Mouse (Mus musculus) E14TG2a.4 (cell line): ENCODE results near the gene Fam83e.

Source experiments
- H3K27me3 ChIP-seq: 2 replicates; pipeline ENCODE4 v1.6.1; 2014; ENCODE audit warnings: low read length, control low read depth; ENCODE audit not compliant: insufficient read depth
- H3K36me3 ChIP-seq: 2 replicates; pipeline ENCODE4 v1.6.1; 2014; ENCODE audit warnings: low read length, control low read depth; ENCODE audit not compliant: insufficient read depth
- H3K4me1 ChIP-seq: replicated peaks from 2 replicates; pipeline ENCODE4 v1.6.1; 2014; ENCODE audit warnings: low read depth, low read length, control low read depth
- H3K4me3 ChIP-seq: replicated peaks from 2 replicates; pipeline ENCODE4 v1.5.1; 2014; ENCODE audit warnings: mild to moderate bottlenecking, low read length
- H3K9me3 ChIP-seq: 2 replicates; pipeline ENCODE4 v1.6.1; 2014; ENCODE audit warnings: low read length, control low read depth
- CTCF ChIP-seq: conservative IDR thresholded peaks from 2 replicates; pipeline ENCODE4 v1.5.1; 2014; ENCODE audit warnings: low read length
- NANOG ChIP-seq: IDR thresholded peaks from 2 replicates; pipeline ENCODE4 v1.6.1; 2014; ENCODE audit warnings: borderline replicate concordance, low read length, mixed read lengths
- POU5F1 ChIP-seq: IDR thresholded peaks from 2 replicates; pipeline ENCODE4 v1.6.1; 2014; ENCODE audit warnings: low read length, borderline replicate concordance

Gene Fam83e

DNA sequence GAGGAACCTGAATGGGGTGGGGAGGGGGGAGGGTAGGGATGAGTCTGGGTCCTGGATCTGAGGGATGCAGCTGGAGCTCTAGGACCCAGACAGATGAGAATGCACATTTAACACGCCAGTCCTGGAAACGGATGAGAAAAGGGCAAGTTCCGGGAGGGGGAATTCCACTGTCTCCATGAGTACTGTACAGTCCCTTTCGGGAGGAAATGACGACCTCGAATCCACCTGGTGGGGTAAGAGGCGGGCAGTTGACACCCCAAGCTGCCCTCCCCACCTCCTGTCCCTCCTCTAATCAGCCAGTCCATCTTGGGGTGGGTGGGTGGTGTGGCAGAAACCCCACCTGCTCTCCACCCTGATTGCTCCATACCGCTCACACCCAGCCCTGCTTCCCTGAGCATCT, 45.0 kb downstream of the Fam83e start:
- Histone ChIP-seq H3K4me3 (0 out of 2 replicates have a peak overlapping the region, but pooled peaks have one; percentile 7), H3K9me3 (peaks cover 4% of the 10 kb centered on the region; the same call in 1 of the 2 replicates), H3K36me3 (no peaks in the 10 kb centered on the region), H3K4me1 (peaks cover 17% of the 10 kb centered on the region; the same call in 1 of the 2 replicates), H3K27me3 (peaks cover 4% of the 10 kb centered on the region; the same call in 1 of the 2 replicates)
- no peak for TF ChIP-seq POU5F1
- no peak for TF ChIP-seq CTCF
- no peak for TF ChIP-seq NANOG

DNA sequence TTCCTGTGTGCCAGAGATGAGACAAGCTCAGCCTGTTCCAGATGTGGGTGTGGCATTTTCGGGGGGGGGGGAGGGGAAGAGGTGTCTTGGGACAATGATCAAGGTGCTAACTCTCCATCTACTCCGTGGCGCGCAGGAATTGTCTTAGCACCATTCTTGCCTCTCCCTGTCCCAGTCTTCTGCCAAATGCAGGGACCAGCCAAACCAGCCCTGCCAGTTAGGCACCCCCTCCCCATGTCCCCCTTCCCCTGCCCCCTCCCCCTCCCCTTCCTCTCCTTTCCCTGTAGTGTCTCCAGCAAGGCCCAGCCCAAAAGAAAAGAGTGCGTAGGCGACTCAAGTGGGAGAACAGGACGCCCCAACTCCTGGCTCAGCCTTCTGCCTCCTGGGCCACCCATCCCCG, 45.8 kb downstream of the Fam83e start:
- no peak for TF ChIP-seq NANOG
- TF ChIP-seq POU5F1: no peak
- TF ChIP-seq CTCF: no peak
- Histone ChIP-seq H3K9me3 (peaks cover 4% of the 10 kb centered on the region; the same call in 1 of the 2 replicates), H3K4me3 (no peak overlapping the region)

DNA sequence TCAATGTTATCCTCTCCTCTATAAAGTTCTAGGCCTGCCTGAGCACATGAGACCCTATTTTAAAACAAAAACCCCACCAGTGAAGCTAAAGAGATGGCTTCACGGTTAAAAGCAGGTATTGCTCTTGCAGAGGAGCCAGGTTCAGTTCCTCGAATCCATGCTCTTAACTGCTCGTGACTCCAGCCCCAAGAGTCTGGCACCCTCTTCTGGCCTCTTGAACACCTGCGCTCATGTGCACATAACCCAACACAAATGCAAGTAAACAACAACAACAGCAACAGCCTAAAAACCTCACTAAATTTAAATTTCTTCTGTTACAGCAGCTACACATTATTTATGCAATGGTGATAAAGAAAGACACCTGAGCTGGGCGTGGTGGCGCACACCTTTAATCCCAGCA, 46.5 kb downstream of the Fam83e start:
- H3K4me3 ChIP-seq: no peak overlapping the region
- no peaks in the 10 kb centered on the region for H3K36me3 ChIP-seq
- peak; percentile 24; the same call in 1 of the 2 replicates for TF ChIP-seq CTCF
- no peak for TF ChIP-seq NANOG
- H3K4me1 ChIP-seq: peaks cover 20% of the 10 kb centered on the region; the same call in 1 of the 2 replicates
- H3K9me3 ChIP-seq: peaks cover 4% of the 10 kb centered on the region; the same call in 1 of the 2 replicates
- peaks cover 4% of the 10 kb centered on the region; the same call in 1 of the 2 replicates for H3K27me3 ChIP-seq

More for the DNA sequence above, 45.8 kb downstream of the Fam83e start:
- H3K4me1 ChIP-seq: peaks cover 20% of the 10 kb centered on the region; the same call in 1 of the 2 replicates
- H3K36me3 ChIP-seq: no peaks in the 10 kb centered on the region
- peaks cover 4% of the 10 kb centered on the region; the same call in 1 of the 2 replicates for H3K27me3 ChIP-seq

DNA sequence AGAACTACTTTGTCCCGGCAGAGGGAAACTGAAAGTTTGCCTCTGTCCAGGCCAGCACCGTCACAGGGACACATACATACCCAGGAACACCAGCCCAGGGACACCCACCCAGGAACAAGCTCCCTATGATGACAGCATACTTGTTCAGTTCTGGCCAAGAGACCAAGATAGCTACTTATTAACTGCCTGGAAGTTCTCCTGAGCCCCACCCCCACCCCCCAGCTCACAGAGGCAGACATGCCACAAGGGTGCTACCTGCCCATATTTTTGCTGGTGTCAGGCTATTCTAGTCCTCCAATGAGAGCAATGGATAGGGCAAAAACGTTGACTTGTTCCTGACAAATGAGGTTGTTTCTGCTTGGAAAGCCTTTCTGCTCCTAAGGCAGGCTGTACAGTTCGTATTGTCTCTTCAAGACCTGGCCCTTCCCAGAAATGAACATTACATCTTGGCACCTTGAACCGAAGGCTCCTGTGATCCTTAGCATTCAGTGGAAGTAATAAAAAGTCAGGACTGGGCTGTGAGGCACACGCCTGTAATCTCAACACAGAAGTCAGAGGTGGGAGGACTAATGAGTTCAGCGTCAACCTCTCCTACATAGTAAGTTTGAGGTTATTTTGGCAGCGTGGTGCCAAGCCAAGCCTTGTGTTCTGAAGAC, 49.5 kb downstream of the Fam83e start:
- H3K36me3 ChIP-seq: no peaks in the 10 kb centered on the region
- H3K27me3 ChIP-seq: peaks cover 14% of the 10 kb centered on the region; the same call in 1 of the 2 replicates
- H3K4me3 ChIP-seq: no peak overlapping the region
- H3K4me1 ChIP-seq: peaks cover 20% of the 10 kb centered on the region; the same call in 1 of the 2 replicates
- TF ChIP-seq POU5F1 (no peak), NANOG (no peak), CTCF (no peak)
- peaks cover 4% of the 10 kb centered on the region; the same call in 1 of the 2 replicates for H3K9me3 ChIP-seq

DNA sequence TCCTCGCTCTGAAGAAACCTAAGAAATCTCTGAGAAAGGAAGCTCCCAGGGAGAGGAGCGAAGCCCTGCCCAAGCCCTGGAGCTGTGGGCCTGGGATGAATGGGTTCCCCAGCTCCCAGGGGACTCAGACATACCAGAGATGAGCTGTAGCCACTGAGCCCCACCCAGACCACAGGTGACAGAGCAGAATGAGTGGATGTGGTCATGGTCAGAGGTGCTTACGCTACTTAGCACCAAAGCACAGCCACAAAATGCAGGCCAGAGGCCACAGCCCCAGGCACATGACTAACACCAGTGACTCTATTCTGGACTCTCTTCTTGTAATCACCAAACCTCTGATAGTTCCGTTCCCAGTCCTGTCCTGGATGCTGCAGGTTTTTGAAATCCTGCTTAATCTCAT, 50.1 kb downstream of the Fam83e start:
- H3K9me3 ChIP-seq: peaks cover 4% of the 10 kb centered on the region; the same call in 1 of the 2 replicates
- TF ChIP-seq POU5F1 (no peak), NANOG (no peak), CTCF (no peak)
- peaks cover 18% of the 10 kb centered on the region; the same call in 1 of the 2 replicates for H3K4me1 ChIP-seq
- peaks cover 19% of the 10 kb centered on the region for H3K27me3 ChIP-seq
- no peaks in the 10 kb centered on the region for H3K36me3 ChIP-seq
- no peak overlapping the region for H3K4me3 ChIP-seq

DNA sequence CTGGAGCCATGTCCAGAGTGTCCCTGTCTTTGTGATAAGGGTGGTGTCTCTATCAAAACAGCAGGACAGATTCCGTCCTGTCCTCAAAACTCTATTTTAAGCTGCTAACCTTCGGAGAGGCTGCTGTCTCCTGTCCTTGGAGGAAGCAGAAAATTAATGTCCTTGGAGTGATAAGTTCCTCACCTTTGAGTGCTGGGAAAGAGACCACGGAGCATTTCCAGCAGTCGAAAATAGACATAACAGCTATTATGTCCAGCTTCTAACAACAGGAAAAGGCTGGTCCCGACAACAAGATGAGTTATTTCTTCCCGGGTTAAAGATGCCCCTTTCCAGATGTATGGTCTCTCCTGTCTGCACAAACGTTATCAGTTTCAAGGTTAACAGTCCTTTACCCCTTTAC, 54.2 kb downstream of the Fam83e start:
- no peaks in the 10 kb centered on the region for H3K36me3 ChIP-seq
- H3K4me1 ChIP-seq: peaks cover 17% of the 10 kb centered on the region
- H3K27me3 ChIP-seq: peaks cover 22% of the 10 kb centered on the region
- H3K9me3 ChIP-seq: no peaks in the 10 kb centered on the region
- no peak overlapping the region for H3K4me3 ChIP-seq
- TF ChIP-seq POU5F1 (no peak), CTCF (no peak), NANOG (no peak)
